In genomic region chr4:119068918-119069317, GRCm38 (mm10) we compare ENCODE assay signal across 10 mouse cellular contexts. TPM values are rescaled to one million over a fixed set of nuclear protein-coding genes. Genes with fewer than 3 reads are reported as not detected.
A peak's percentile ranks its signal among the peaks of the same experiment; 100 is the strongest.
DNase-seq lines count a peak whose midpoint lies in the region; ATAC-seq and TF ChIP-seq lines count a peak whose summit lies in the region.
"Had no signal": no experiment of that assay in that cellular context is flagged by ENCODE, and none has a peak within 500 bp of the region (broad histone marks: within the 10 kb centered on the region; RNA-seq: fewer than 3 reads in every experiment).

No protein-coding gene starts in this region.

- TF ChIP-seq POLR2A in ES-Bruce4 (IDR thresholded peaks at IDR 0.05; ENCODE audit: insufficient read depth, low read length): no peak

- peak; percentile 31 to 46 for DNase-seq in kidney, postnatal 4 days
- peak; percentile 75 for DNase-seq in embryo, embryonic 10 days (ENCODE audit: low spot score)
- DNase-seq in right cerebral cortex, adult 18-20 months: no peak

- no peak overlapping the region for H3K9ac ChIP-seq in kidney, embryonic 14.5 days (ENCODE audit: low read depth, low read length)
- H3K9ac ChIP-seq in ES-Bruce4 (ENCODE audit: low read depth, poor library complexity, severe bottlenecking): no peak overlapping the region
- H3K9ac ChIP-seq: embryonic facial prominence, embryonic 15.5 days; hindbrain, embryonic 15.5 days; limb, embryonic 12.5 days had no signal

- TF ChIP-seq CTCF in ES-Bruce4 (IDR thresholded peaks at IDR 0.05; ENCODE audit: low read depth, low read length): no peak

- WGBS in kidney, embryonic 14.5 days: 75% methylated on average over 6 of the region's 6 CpGs

- H3K27ac ChIP-seq in kidney, embryonic 14.5 days (ENCODE audit: low read depth, low read length): no peak overlapping the region
- H3K27ac ChIP-seq in ES-Bruce4 (ENCODE audit: insufficient read depth, low read length): no peak overlapping the region
- H3K27ac ChIP-seq: embryonic facial prominence, embryonic 15.5 days; hindbrain, embryonic 15.5 days; limb, embryonic 12.5 days had no signal

- H3K4me2 ChIP-seq in kidney, embryonic 14.5 days (replicated peaks; ENCODE audit: low read depth, low read length): no peak overlapping the region
- H3K4me2 ChIP-seq: embryonic facial prominence, embryonic 15.5 days; hindbrain, embryonic 15.5 days; limb, embryonic 12.5 days had no signal

- H3K4me1 ChIP-seq in kidney, embryonic 14.5 days (ENCODE audit: control insufficient read depth, insufficient read depth, low read length): peaks cover 18% of the 10 kb centered on the region
- H3K4me1 ChIP-seq in ES-Bruce4 (ENCODE audit: control insufficient read depth, insufficient read depth, low read length): peaks cover 2% of the 10 kb centered on the region
- H3K4me1 ChIP-seq in megakaryocyte, embryonic 14.5 days: peaks cover 49% of the 10 kb centered on the region

- ATAC-seq in kidney, embryonic 14.5 days (ENCODE audit: low FRiP score, low TSS enrichment): no peak
- ATAC-seq in erythroid progenitor cell, adult 5-6 weeks (replicated peaks; ENCODE audit: low FRiP score, poor library complexity, severe bottlenecking): no peak

- no peak overlapping the region for H3K4me3 ChIP-seq in kidney, embryonic 14.5 days (ENCODE audit: low read length)
- H3K4me3 ChIP-seq in ES-Bruce4 (ENCODE audit: low read depth, low read length): peak overlapping the region; percentile 66
- H3K4me3 ChIP-seq in megakaryocyte, embryonic 14.5 days (replicated peaks): peak overlapping the region; percentile 75
- H3K4me3 ChIP-seq: embryonic facial prominence, embryonic 15.5 days; hindbrain, embryonic 15.5 days; limb, embryonic 12.5 days had no signal

- peaks cover 14% of the 10 kb centered on the region; the same call in 1 of the 2 replicates for H3K27me3 ChIP-seq in kidney, embryonic 14.5 days (ENCODE audit: control insufficient read depth, insufficient read depth, low read length)
- H3K27me3 ChIP-seq in ES-Bruce4 (ENCODE audit: control insufficient read depth, insufficient read depth, low read length, poor library complexity, severe bottlenecking): no peaks in the 10 kb centered on the region
- H3K27me3 ChIP-seq in megakaryocyte, embryonic 14.5 days (replicated peaks): peaks cover 18% of the 10 kb centered on the region

- H3K9me3 ChIP-seq in kidney, embryonic 14.5 days (ENCODE audit: control insufficient read depth, low read length): no peaks in the 10 kb centered on the region
- H3K9me3 ChIP-seq in ES-Bruce4 (replicated peaks; ENCODE audit: control insufficient read depth, insufficient read depth, low read length, poor library complexity, severe bottlenecking): no peaks in the 10 kb centered on the region
- H3K9me3 ChIP-seq in megakaryocyte, embryonic 14.5 days: peaks cover 4% of the 10 kb centered on the region
- H3K9me3 ChIP-seq: embryonic facial prominence, embryonic 15.5 days; hindbrain, embryonic 15.5 days; limb, embryonic 12.5 days had no signal

- no peaks in the 10 kb centered on the region for H3K36me3 ChIP-seq in kidney, embryonic 14.5 days (ENCODE audit: control insufficient read depth, insufficient read depth, low read length)
- H3K36me3 ChIP-seq in ES-Bruce4 (ENCODE audit: control insufficient read depth, insufficient read depth, low read length, poor library complexity, severe bottlenecking): no peaks in the 10 kb centered on the region
- H3K36me3 ChIP-seq in megakaryocyte, embryonic 14.5 days (replicated peaks; ENCODE audit: low read length): no peaks in the 10 kb centered on the region
- H3K36me3 ChIP-seq: embryonic facial prominence, embryonic 15.5 days; hindbrain, embryonic 15.5 days; limb, embryonic 12.5 days had no signal

- no peak for TF ChIP-seq EP300 in ES-Bruce4 (IDR thresholded peaks at IDR 0.05; ENCODE audit: insufficient read depth, low read depth, low read length)

RNA-seq across cellular contexts. Expression of gene Slc2a1, which starts 39.6 kb away (rescaled TPM):
- 53.6 and 74.1 TPM in 2 replicates for polyA plus RNA-seq in kidney, embryonic 14.5 days (2014; fragmentation: Nextera tagmentation; extraction: Ambion mirVana)
- polyA plus RNA-seq in ES-Bruce4 (2011; ENCODE audit: insufficient read depth, insufficient read length, low read depth, missing spikeins): 682 and 697 TPM in 2 replicates
- 106 and 116 TPM in 2 replicates for polyA plus RNA-seq in megakaryocyte, embryonic 14.5 days (2012; ENCODE audit: insufficient read depth, low replicate concordance)
- 1.1 and 5.4 TPM in 2 replicates for total RNA-seq in erythroid progenitor cell, adult 5-6 weeks (2015; ENCODE audit: low replicate concordance)
- 1.0 TPM in 1 of 2 replicates, not detected in the other for total RNA-seq in erythroid progenitor cell, adult 5-6 weeks (2017; ENCODE audit: low replicate concordance)
